Mouse (Mus musculus) heart, postnatal 36 days (tissue): ENCODE measurements around the gene Slc5a5. TPM values are rescaled to one million over a fixed set of nuclear protein-coding genes. Genes with fewer than 3 reads are reported as not detected.
"Not testable (repeated sequence)": the region's sequence is repeated elsewhere in the genome, so short reads cannot be mapped to it uniquely, and the experiment has no call there.

Source experiments
- DNase-seq, 2 experiments: peaks; one replicate each; pipeline ENCODE4 v3.0.0; 2021 to 2022
- intact Hi-C: fragments of 180-260 bp; cut with DNase I; formaldehyde crosslinking; loops from one replicate; pipeline ENCODE4 v1.15.1; 2025
- total RNA-seq, 2 experiments: library from RNA; stranded (reverse); gene quantifications; 2 replicates each; pipeline ENCODE4 v1.2.3; 2021

The Slc5a5 gene
- total RNA-seq, 2 experiments from 2014 or later: not detected

GRCm38 (mm10) chr8:70903112-70903511 is 10.6 kb upstream of the Slc5a5 start:
- no peak for DNase-seq
- intact Hi-C loops: no loop called here

GRCm38 (mm10) chr8:70902211-70902610 is 9.7 kb upstream of the Slc5a5 start:
- intact Hi-C loops: no loop called here
- no peak for DNase-seq

- intact Hi-C loops: no loop called here
- no peak for DNase-seq
These were observed 8.4 kb upstream of the Slc5a5 start for GRCm38 (mm10) chr8:70900872-70901387.

GRCm38 (mm10) chr8:70899226-70899625 is 6.7 kb upstream of the Slc5a5 start:
- intact Hi-C loops: loop anchor here (2.0 to 5.0 kb wide), 4 partner anchors 22 to 428 kb away; no protein-coding TSS in a partner anchor
- DNase-seq: no peak

GRCm38 (mm10) chr8:70898661-70899198 is 6.2 kb upstream of the Slc5a5 start:
- no peak for DNase-seq
- intact Hi-C loops: loop anchor here (2.0 to 5.0 kb wide), 4 partner anchors 22 to 429 kb away; no protein-coding TSS in a partner anchor

- intact Hi-C loops: loop anchor here (1.0 to 5.0 kb wide), 5 partner anchors 23 to 429 kb away; partner anchors contain the start of gene Ccdc124
- peak; percentile 87 to 91 for DNase-seq
These were observed 5.3 kb upstream of the Slc5a5 start for GRCm38 (mm10) chr8:70897681-70898413.

- intact Hi-C loops: loop anchor here (1.0 to 5.0 kb wide), 2 partner anchors 24 to 430 kb away; partner anchors contain the start of gene Ccdc124
- peak; percentile 92 to 94 for DNase-seq
These were observed 4.6 kb upstream of the Slc5a5 start, which contains the start of gene Rpl18a for GRCm38 (mm10) chr8:70897021-70897680. Gene Rpl18a (minus strand): TSS chr8:70897412.

- intact Hi-C loops: loop anchor here (1.0 to 5.0 kb wide), 2 partner anchors 23 to 431 kb away; partner anchors contain the start of gene Ccdc124
- DNase-seq: no peak
These were observed 3.9 kb upstream of the Slc5a5 start for GRCm38 (mm10) chr8:70896316-70897020.

GRCm38 (mm10) chr8:70895571-70896259 is 3.2 kb upstream of the Slc5a5 start:
- not testable (repeated sequence) for DNase-seq
- intact Hi-C loops: loop anchor here (5.0 kb wide), 1 partner anchor 432 kb away; no protein-coding TSS in a partner anchor

- intact Hi-C loops: loop anchor here (5.0 kb wide), 1 partner anchor 432 kb away; no protein-coding TSS in a partner anchor
- DNase-seq: no peak
These were observed 2.4 kb upstream of the Slc5a5 start for GRCm38 (mm10) chr8:70894771-70895545.

- DNase-seq: no peak
- intact Hi-C loops: no loop called here
These were observed 1.8 kb upstream of the Slc5a5 start for GRCm38 (mm10) chr8:70894385-70894720.

- intact Hi-C loops: loop anchor here (1.0 kb wide), 1 partner anchor 21 kb away; the partner anchor contains the start of gene Ccdc124
These were observed 1.3 kb upstream of the Slc5a5 start for GRCm38 (mm10) chr8:70893656-70894384.

GRCm38 (mm10) chr8:70892896-70893655 is 519 bp upstream of the Slc5a5 start:
- intact Hi-C loops: loop anchor here (1.0 kb wide), 1 partner anchor 20 kb away; the partner anchor contains the start of gene Ccdc124
- DNase-seq: no peak

More at GRCm38 (mm10) chr8:70893656-70894384, 1.3 kb upstream of the Slc5a5 start:
- peak; percentile 64 to 78 for DNase-seq

- intact Hi-C loops: no loop called here
- DNase-seq: no peak
These were observed 1.2 kb downstream of the Slc5a5 start for GRCm38 (mm10) chr8:70891356-70891755.

GRCm38 (mm10) chr8:70890656-70891055 is 1.9 kb downstream of the Slc5a5 start:
- intact Hi-C loops: no loop called here
- no peak for DNase-seq

GRCm38 (mm10) chr8:70887669-70888068 is 4.9 kb downstream of the Slc5a5 start:
- intact Hi-C loops: no loop called here
- no peak for DNase-seq

GRCm38 (mm10) chr8:70885612-70886011 is 6.9 kb downstream of the Slc5a5 start:
- intact Hi-C loops: no loop called here
- DNase-seq: no peak
